Mouse (Mus musculus): ENCODE measurements around the gene Clptm1.
"Not testable (repeated sequence)": the region's sequence is repeated elsewhere in the genome, so short reads cannot be mapped to it uniquely, and the experiment has no call there.

Clptm1 gene

GRCm38 (mm10) chr7:19691873-19692865 lies 27.3 kb upstream of the Clptm1 start, which contains the start of gene Apoc1:
TSS of gene Apoc1 (minus strand) at chr7:19692660.
- DNase-seq (ENCODE audit: low spot score) = no peak

GRCm38 (mm10) chr7:19691434-19691833 lies 26.6 kb upstream of the Clptm1 start:
- no peak for DNase-seq (ENCODE audit: low spot score)

- DNase-seq (ENCODE audit: low spot score) = no peak
Observed at GRCm38 (mm10) chr7:19690845-19691244, 26.0 kb upstream of the Clptm1 start.

GRCm38 (mm10) chr7:19688611-19689010 lies 23.8 kb upstream of the Clptm1 start:
- no peak for DNase-seq (ENCODE audit: low spot score)

GRCm38 (mm10) chr7:19688101-19688500 lies 23.3 kb upstream of the Clptm1 start:
- DNase-seq (ENCODE audit: low spot score) = no peak

- DNase-seq (ENCODE audit: low spot score) = not testable (repeated sequence)
Observed at GRCm38 (mm10) chr7:19686927-19687583, 22.2 kb upstream of the Clptm1 start.

GRCm38 (mm10) chr7:19686521-19686920 lies 21.7 kb upstream of the Clptm1 start:
- no peak for DNase-seq (ENCODE audit: low spot score)

- DNase-seq (ENCODE audit: low spot score) = no peak
Observed at GRCm38 (mm10) chr7:19685374-19685773, 20.5 kb upstream of the Clptm1 start.

GRCm38 (mm10) chr7:19683771-19684201 lies 19.0 kb upstream of the Clptm1 start:
- DNase-seq (ENCODE audit: low spot score) = no peak

GRCm38 (mm10) chr7:19682979-19683378 lies 18.1 kb upstream of the Clptm1 start:
- DNase-seq (ENCODE audit: low spot score) = no peak

- no peak for DNase-seq (ENCODE audit: low spot score)
Observed at GRCm38 (mm10) chr7:19681202-19681694, 16.4 kb upstream of the Clptm1 start, which contains the start of the genes Gm44805 and Apoc4. TSS of gene Gm44805 (minus strand) at chr7:19681423. TSS of gene Apoc4 (minus strand) at chr7:19681479.

GRCm38 (mm10) chr7:19680702-19681101 lies 15.9 kb upstream of the Clptm1 start:
- no peak for DNase-seq (ENCODE audit: low spot score)

GRCm38 (mm10) chr7:19678901-19679300 lies 14.1 kb upstream of the Clptm1 start:
- no peak for DNase-seq (ENCODE audit: low spot score)

- no peak for DNase-seq (ENCODE audit: low spot score)
Observed at GRCm38 (mm10) chr7:19677872-19678271, 13.0 kb upstream of the Clptm1 start, which contains the start of gene Apoc2. TSS of gene Apoc2 (minus strand) at chr7:19677941.

GRCm38 (mm10) chr7:19676662-19677061 lies 11.8 kb upstream of the Clptm1 start:
- DNase-seq (ENCODE audit: low spot score) = no peak

GRCm38 (mm10) chr7:19675824-19676223 lies 11.0 kb upstream of the Clptm1 start:
- no peak for DNase-seq (ENCODE audit: low spot score)

GRCm38 (mm10) chr7:19673083-19673699 lies 8.4 kb upstream of the Clptm1 start:
- no peak for DNase-seq (ENCODE audit: low spot score)

- no peak for DNase-seq (ENCODE audit: low spot score)
Observed at GRCm38 (mm10) chr7:19671511-19671910, 6.7 kb upstream of the Clptm1 start.

- DNase-seq (ENCODE audit: low spot score) = peak; percentile 97
Observed at GRCm38 (mm10) chr7:19668947-19669721, 4.3 kb upstream of the Clptm1 start.

GRCm38 (mm10) chr7:19667434-19667833 lies 2.6 kb upstream of the Clptm1 start:
- no peak for DNase-seq (ENCODE audit: low spot score)

GRCm38 (mm10) chr7:19666750-19667149 lies 1.9 kb upstream of the Clptm1 start:
- DNase-seq (ENCODE audit: low spot score) = peak; percentile 12
